Mouse (Mus musculus): Measurements from ENCODE around the gene Fxyd1.

- TF ChIP-seq POLR2A (IDR thresholded peaks at IDR 0.05; ENCODE audit: borderline replicate concordance, extremely low read depth, insufficient read depth, insufficient read length, poor library complexity, severe bottlenecking) (no peak), CTCF (IDR thresholded peaks at IDR 0.05; ENCODE audit: borderline replicate concordance, extremely low read depth, insufficient read depth, insufficient read length) (peak; percentile 30; the same call in 1 of the 2 replicates)
Measured at GRCm38 (mm10) chr7:31034789-31035188, 22.2 kb downstream of the Fxyd1 start.

All from brain, embryonic 14.5 days (tissue).